ENCODE assay signal across 39 mouse cellular contexts in genomic region chr5:76427581-76427980, GRCm38 (mm10). TPM values are rescaled to one million over a fixed set of nuclear protein-coding genes. Genes with fewer than 3 reads are reported as not detected.
"Had no signal": no experiment of that assay in that cellular context is flagged by ENCODE, and none has a peak within 500 bp of the region (broad histone marks: within the 10 kb centered on the region; RNA-seq: fewer than 3 reads in every experiment).

No protein-coding gene starts in this region.

- H3K4me2 ChIP-seq: heart, embryonic 11.5 days; heart, embryonic 12.5 days; heart, embryonic 13.5 days; heart, embryonic 15.5 days; hindbrain, embryonic 12.5 days; hindbrain, embryonic 13.5 days; hindbrain, embryonic 14.5 days; hindbrain, embryonic 15.5 days; intestine, embryonic 15.5 days; kidney, embryonic 15.5 days had no signal

- H3K36me3 ChIP-seq: heart, embryonic 10.5 days; heart, embryonic 12.5 days; heart, embryonic 13.5 days; heart, embryonic 15.5 days; hindbrain, embryonic 10.5 days; hindbrain, embryonic 12.5 days; hindbrain, embryonic 13.5 days; hindbrain, embryonic 15.5 days; intestine, embryonic 15.5 days; kidney, embryonic 15.5 days had no signal

- H3K4me3 ChIP-seq: heart, embryonic 10.5 days; heart, embryonic 12.5 days; heart, embryonic 13.5 days; heart, embryonic 15.5 days; hindbrain, embryonic 10.5 days; hindbrain, embryonic 12.5 days; hindbrain, embryonic 13.5 days; hindbrain, embryonic 15.5 days; intestine, embryonic 15.5 days; kidney, embryonic 15.5 days; layer of hippocampus, adult 2 months had no signal

- H3K27me3 ChIP-seq: heart, embryonic 12.5 days; heart, embryonic 13.5 days; heart, embryonic 15.5 days; hindbrain, embryonic 12.5 days; hindbrain, embryonic 13.5 days; hindbrain, embryonic 15.5 days; intestine, embryonic 15.5 days; kidney, embryonic 15.5 days had no signal

- DNase-seq: heart, postnatal 14 days; heart, postnatal 36 days; heart, postnatal 4 days; kidney, adult 11 months; kidney, adult 18-20 months; kidney, adult 2 months; kidney, adult 8-10 months; kidney, adult 9 months; kidney, postnatal 10 days; kidney, postnatal 14 days; kidney, postnatal 25 days; kidney, postnatal 36 days; kidney, postnatal 4 days; layer of hippocampus, adult 9-11 months; layer of hippocampus, postnatal 36 days had no signal

RNA-seq across cellular contexts. Expression of gene Gm7271, which starts 56.3 kb away (rescaled TPM):
- polyA plus RNA-seq: heart, embryonic 10.5 days; heart, embryonic 11.5 days; heart, embryonic 12.5 days; heart, embryonic 13.5 days; heart, embryonic 14.5 days; heart, embryonic 15.5 days; heart, embryonic 16.5 days; heart, postnatal 0 days; hindbrain, embryonic 14.5 days; inflammation-experienced regulatory T-cells, adult 6 months; intestine, embryonic 14.5 days; intestine, embryonic 15.5 days; intestine, embryonic 16.5 days; intestine, postnatal 0 days; kidney, adult 2 months; kidney, embryonic 14.5 days; kidney, embryonic 15.5 days; kidney, embryonic 16.5 days; kidney, postnatal 0 days; large intestine, adult 2 months had no signal
